Mouse (Mus musculus) liver, embryonic 14.5 days (tissue): ENCODE data around the gene Cd86. TPM values are rescaled to one million over a fixed set of nuclear protein-coding genes. Genes with fewer than 3 reads are reported as not detected.

Source experiments
- ATAC-seq: fragments of 200-750 bp; cut with Nextera tagmentation; 2 replicates; pipeline ENCODE4 v1.8.0; 2017; ENCODE audit warnings: moderate number of reproducible peaks, mild to moderate bottlenecking, moderate library complexity; ENCODE audit not compliant: insufficient read depth
- DNase-seq, 3 experiments: peaks; one replicate each; pipeline ENCODE4 v3.0.0-alpha.2; 2012 to 2013; ENCODE audit warnings: low read depth in 3 of 3, low spot score in 3 of 3
- H3K27ac ChIP-seq: fragments of 300-500 bp; sonication (generic); 2 replicates; pipeline ENCODE4 v1.5.1; 2014; ENCODE audit warnings: moderate library complexity, mild to moderate bottlenecking, control low read depth, inconsistent platforms
- H3K27me3 ChIP-seq: fragments of 300-500 bp; sonication (generic); 2 replicates; pipeline ENCODE4 v1.6.1; 2014; ENCODE audit warnings: mild to moderate bottlenecking, low read length, moderate library complexity; ENCODE audit not compliant: control insufficient read depth, insufficient read depth
- H3K36me3 ChIP-seq: fragments of 300-500 bp; sonication (generic); replicated peaks from 2 replicates; pipeline ENCODE4 v1.6.1; 2014; ENCODE audit warnings: low read depth; ENCODE audit not compliant: control insufficient read depth, insufficient read depth
- H3K4me1 ChIP-seq, 2 experiments: fragments of 200-500 bp in 1 of 2; fragments of 300-500 bp in 1 of 2; sonication (generic) in 1 of 2; replicated peaks; 2 replicates each; pipeline ENCODE4 v1.6.1; 2012 to 2014; ENCODE audit warnings: antibody characterized with exemption in 1 of 2, inconsistent platforms in 1 of 2, low read length in 1 of 2; ENCODE audit not compliant: control insufficient read depth in 2 of 2, insufficient read depth in 2 of 2
- H3K4me2 ChIP-seq: fragments of 300-500 bp; sonication (generic); 2 replicates; pipeline ENCODE4 v1.6.1; 2014; ENCODE audit warnings: low read depth, mild to moderate bottlenecking, control low read depth, moderate library complexity
- H3K4me3 ChIP-seq, 2 experiments: fragments of 200-500 bp in 1 of 2; fragments of 300-500 bp in 1 of 2; sonication (generic) in 1 of 2; 2 replicates each; pipeline ENCODE4 v1.5.1; 2012 to 2014; ENCODE audit warnings: low read depth in 2 of 2, low read length in 2 of 2, mild to moderate bottlenecking in 2 of 2, control low read depth in 1 of 2, inconsistent platforms in 1 of 2, moderate library complexity in 1 of 2; ENCODE audit not compliant: insufficient read depth in 1 of 2
- H3K9ac ChIP-seq: fragments of 300-500 bp; sonication (generic); replicated peaks from 2 replicates; pipeline ENCODE4 v1.6.1; 2014; ENCODE audit warnings: mild to moderate bottlenecking, control low read depth, moderate library complexity
- H3K9me3 ChIP-seq: fragments of 300-500 bp; sonication (generic); 2 replicates; pipeline ENCODE4 v1.6.1; 2016; ENCODE audit warnings: low read length, mixed read lengths; ENCODE audit not compliant: control insufficient read depth
- CTCF ChIP-seq: IDR thresholded peaks from 2 replicates; pipeline ENCODE4 v1.5.1; 2016; ENCODE audit warnings: antibody characterized with exemption, low read depth, control low read depth
- EP300 ChIP-seq: IDR thresholded peaks from 2 replicates; pipeline ENCODE4 v1.6.1; 2016; ENCODE audit warnings: antibody characterized with exemption, low read depth
- WGBS: fragments of 180-500 bp; shearing (Covaris S2); extraction: QIAGEN DNeasy Blood & Tissue Kit; methylation state at CpG from one replicate; pipeline ENCODE4 v1.1.7; 2014; ENCODE audit not compliant: insufficient replicate concordance; 5-methylcytosine and 5-hydroxymethylcytosine counted together
- polyA plus RNA-seq, 2 experiments: library from polyadenylated mRNA; depleted of rRNA in 1 of 2; stranded (reverse) in 1 of 2; unstranded in 1 of 2; fragments of >200 nt; fragmentation: Nextera tagmentation in 1 of 2; extraction: Ambion mirVana in 1 of 2; gene quantifications; 2 replicates each; pipeline versions ENCODE4 v1.2.1 to v1.2.3; 2012 to 2014

The Cd86 gene
- 2.6 and 4.8 TPM in 2 replicates for polyA plus RNA-seq (2012; rRNA removed)
- polyA plus RNA-seq (2014; fragmentation: Nextera tagmentation; extraction: Ambion mirVana), result 7.1 and 7.7 TPM in 2 replicates

DNA sequence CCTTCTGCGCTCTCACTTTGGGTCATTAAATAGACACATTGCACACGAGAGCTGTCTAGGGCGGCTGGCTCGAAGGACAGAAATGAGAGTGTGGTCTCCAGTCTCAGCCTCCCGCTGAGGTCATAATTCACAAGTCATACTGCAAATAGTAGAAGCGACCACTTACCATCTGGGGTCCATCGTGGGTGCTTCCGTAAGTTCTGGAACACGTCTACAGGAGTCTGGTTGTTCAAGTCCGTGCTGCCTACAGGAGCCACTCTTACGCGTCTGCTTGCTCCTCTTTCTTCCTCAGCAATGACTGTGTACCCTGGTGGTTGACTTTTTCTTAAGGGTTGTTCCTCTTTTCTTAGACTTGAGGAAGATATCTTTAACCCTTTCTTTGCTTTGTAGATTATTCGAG, at the start of gene Cd86:
Gene Cd86 (minus strand): TSS at position 300 of the 400 bp plus-strand sequence.
- Histone ChIP-seq H3K4me1 (no peaks in the 10 kb centered on the region), H3K27me3 (no peaks in the 10 kb centered on the region), H3K9me3 (no peaks in the 10 kb centered on the region), H3K4me2 (no peak within 1 kb of the TSS), H3K4me3 (0 out of 4 replicates have a peak within 1 kb of the TSS, but pooled peaks of 1 of the 2 experiments have one; percentile 9), H3K27ac (no peak within 1 kb of the TSS), H3K9ac (no peak within 1 kb of the TSS), H3K36me3 (no peaks in the 10 kb centered on the region)
- DNase-seq (no peak), ATAC-seq (no peak)
- 16% methylated on average over 13 of the region's 13 CpGs for WGBS
- TF ChIP-seq CTCF (no peak), EP300 (no peak)

DNA sequence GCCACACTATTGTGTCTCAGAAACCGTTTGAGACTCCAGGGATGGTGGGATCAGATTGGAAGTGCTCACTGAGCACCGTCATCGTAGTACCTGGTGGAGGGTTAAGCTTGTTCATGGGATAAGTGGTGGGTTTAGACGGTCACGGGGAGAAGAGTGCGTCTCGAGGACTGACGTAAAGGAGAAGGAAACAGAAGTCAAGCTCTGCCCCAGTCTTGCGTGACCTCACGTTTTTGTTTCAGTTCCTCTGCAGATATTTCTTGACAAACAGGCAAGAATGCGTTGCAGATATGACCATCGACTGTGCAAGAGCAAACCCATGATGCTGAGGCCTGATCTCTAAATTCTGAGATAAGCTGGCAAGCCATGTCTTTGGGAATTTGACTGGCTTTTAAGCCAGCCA, 45.9 kb upstream of the Cd86 start:
- DNase-seq, result peak in 2 of 3 experiments; percentile 12 to 17
- Histone ChIP-seq H3K9me3 (no peaks in the 10 kb centered on the region), H3K27ac (no peak overlapping the region), H3K9ac (no peak overlapping the region), H3K27me3 (no peaks in the 10 kb centered on the region), H3K4me2 (no peak overlapping the region), H3K4me3 (no peak overlapping the region), H3K36me3 (no peaks in the 10 kb centered on the region), H3K4me1 (peaks cover 0 to 4% of the 10 kb centered on the region in 2 experiments; a peak in 2 of 4 replicates)
- TF ChIP-seq CTCF (no peak), EP300 (no peak)
- WGBS, result 51% methylated on average over 12 of the region's 12 CpGs
- ATAC-seq, result no peak

DNA sequence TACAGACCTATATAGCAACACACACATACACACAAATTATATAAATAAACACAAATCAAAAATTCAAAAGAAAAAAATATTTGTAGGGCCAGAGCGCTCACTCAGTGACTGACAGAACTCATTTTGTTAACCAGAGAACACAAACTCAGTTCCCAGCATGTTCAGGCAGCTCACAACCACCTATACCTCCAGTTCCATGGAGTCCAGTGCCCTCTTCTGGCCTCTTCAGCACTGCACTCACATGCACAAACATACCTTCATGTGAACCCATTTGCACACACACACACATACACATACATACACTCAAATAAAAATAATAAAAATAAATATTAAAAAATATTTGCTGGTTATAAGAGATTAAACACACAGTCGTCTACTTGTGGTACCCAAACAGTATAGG, 44.9 kb upstream of the Cd86 start:
- Histone ChIP-seq H3K36me3 (no peaks in the 10 kb centered on the region), H3K4me1 (peaks cover 0 to 4% of the 10 kb centered on the region in 2 experiments; a peak in 2 of 4 replicates), H3K9me3 (no peaks in the 10 kb centered on the region), H3K9ac (no peak overlapping the region), H3K27ac (no peak overlapping the region), H3K4me3 (no peak overlapping the region), H3K27me3 (no peaks in the 10 kb centered on the region), H3K4me2 (no peak overlapping the region)
- TF ChIP-seq EP300 (no peak), CTCF (peak; percentile 21; the same call in 1 of the 2 replicates)
- DNase-seq (no peak), ATAC-seq (no peak)
- WGBS, result 56% methylated on average over 2 of the region's 2 CpGs

DNA sequence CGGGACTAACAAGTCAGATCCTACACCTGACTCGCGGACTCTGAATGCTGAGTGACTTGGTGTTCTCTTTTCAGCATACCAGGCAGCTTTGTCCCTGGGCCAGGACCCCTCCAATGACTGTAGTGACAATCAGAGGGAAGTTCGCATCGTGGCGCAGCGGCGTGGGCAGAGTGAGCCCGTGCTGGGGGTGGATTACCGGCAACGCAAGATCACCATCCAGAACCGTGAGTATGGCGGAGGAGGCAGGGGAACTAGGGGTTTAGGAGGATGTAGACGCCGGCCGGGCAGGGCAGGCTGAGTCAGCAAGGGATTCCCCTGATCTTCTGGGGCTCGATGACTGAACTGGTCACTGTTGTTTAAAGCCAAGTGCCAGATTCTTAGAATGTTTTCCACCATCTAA, 43.5 kb upstream of the Cd86 start:
- Histone ChIP-seq H3K4me2 (no peak overlapping the region), H3K4me3 (no peak overlapping the region), H3K9ac (no peak overlapping the region), H3K36me3 (no peaks in the 10 kb centered on the region), H3K27me3 (no peaks in the 10 kb centered on the region), H3K4me1 (peaks cover 0 to 4% of the 10 kb centered on the region in 2 experiments; a peak in 2 of 4 replicates), H3K27ac (no peak overlapping the region), H3K9me3 (no peaks in the 10 kb centered on the region)
- DNase-seq (no peak), ATAC-seq (no peak)
- TF ChIP-seq EP300 (no peak), CTCF (no peak)
- WGBS, result 67% methylated on average over 17 of the region's 17 CpGs

DNA sequence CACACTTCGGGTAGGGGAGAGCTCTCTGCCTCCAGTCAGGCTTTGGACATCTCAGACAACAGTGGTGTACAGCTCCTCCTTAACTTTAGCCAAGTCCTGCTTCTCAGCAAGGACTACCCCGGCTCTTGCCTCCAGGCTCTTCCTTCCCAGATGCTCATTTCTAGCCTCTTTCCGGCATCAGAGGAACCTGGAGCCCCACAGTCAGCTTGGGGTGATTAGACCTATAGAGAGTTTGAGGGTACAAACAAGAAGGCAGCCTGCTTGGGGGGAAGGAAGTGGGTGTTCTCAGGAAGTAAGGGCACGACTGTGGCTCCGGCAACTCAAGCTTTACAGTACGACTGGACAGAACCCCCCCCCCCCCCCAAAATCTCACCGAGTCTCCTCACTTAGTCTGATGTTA, 42.9 kb upstream of the Cd86 start:
- ATAC-seq, result no peak
- no peak for TF ChIP-seq EP300
- no peak for TF ChIP-seq CTCF

More for the DNA sequence above, 42.9 kb upstream of the Cd86 start:
- Histone ChIP-seq H3K36me3 (no peaks in the 10 kb centered on the region), H3K4me3 (no peak overlapping the region), H3K9me3 (no peaks in the 10 kb centered on the region), H3K4me2 (no peak overlapping the region), H3K27me3 (no peaks in the 10 kb centered on the region), H3K9ac (no peak overlapping the region), H3K27ac (no peak overlapping the region), H3K4me1 (peaks cover 0 to 4% of the 10 kb centered on the region in 2 experiments; a peak in 2 of 4 replicates)
- DNase-seq, result no peak
- 27% methylated on average over 7 of the region's 7 CpGs for WGBS
